Mouse (Mus musculus) liver, adult 2 months (tissue): ENCODE measurements around the gene Ccl5.

ENCODE experiments used
- CTCF ChIP-seq: fragments of 200-500 bp; IDR thresholded peaks from 2 replicates; pipeline ENCODE4 v1.5.1; 2011; ENCODE audit warnings: low read depth, low read length, control low read depth
- POLR2A ChIP-seq: fragments of 200-500 bp; IDR thresholded peaks from 2 replicates; pipeline ENCODE4 v1.6.1; 2011; ENCODE audit warnings: low read length, control low read depth; ENCODE audit not compliant: insufficient read depth; ENCODE audit errors: extremely low read depth

DNA sequence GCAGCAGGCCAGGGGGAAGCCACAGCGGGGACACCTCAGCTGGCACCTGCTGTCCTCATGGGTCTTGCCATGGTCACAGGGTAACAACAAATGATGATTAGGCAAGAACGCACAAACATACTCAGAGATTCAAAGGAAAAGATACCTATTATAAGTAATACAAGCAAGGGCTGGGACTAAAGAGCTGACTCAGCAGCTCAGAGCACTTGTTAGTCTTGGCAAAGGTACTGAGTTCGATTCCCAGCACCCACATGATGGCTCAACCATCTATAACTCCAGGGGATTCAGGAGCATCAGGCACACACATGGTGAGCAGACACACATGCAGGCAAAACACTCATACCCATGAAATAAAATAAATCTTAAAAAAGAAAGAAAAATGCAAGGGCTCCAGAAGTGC, 11.1 kb upstream of the Ccl5 start:
- no peak for TF ChIP-seq POLR2A
- TF ChIP-seq CTCF, result no peak
